Mouse (Mus musculus) thymus, adult 18-20 months (tissue): ENCODE results near the gene Sytl3.
"Not testable (repeated sequence)": the region's sequence is repeated elsewhere in the genome, so short reads cannot be mapped to it uniquely, and the experiment has no call there.

Experiments
- DNase-seq, 2 experiments: peaks; one replicate each; pipeline ENCODE4 v3.0.0; 2022; ENCODE audit warnings: mixed read lengths in 2 of 2

Sytl3 gene

DNA sequence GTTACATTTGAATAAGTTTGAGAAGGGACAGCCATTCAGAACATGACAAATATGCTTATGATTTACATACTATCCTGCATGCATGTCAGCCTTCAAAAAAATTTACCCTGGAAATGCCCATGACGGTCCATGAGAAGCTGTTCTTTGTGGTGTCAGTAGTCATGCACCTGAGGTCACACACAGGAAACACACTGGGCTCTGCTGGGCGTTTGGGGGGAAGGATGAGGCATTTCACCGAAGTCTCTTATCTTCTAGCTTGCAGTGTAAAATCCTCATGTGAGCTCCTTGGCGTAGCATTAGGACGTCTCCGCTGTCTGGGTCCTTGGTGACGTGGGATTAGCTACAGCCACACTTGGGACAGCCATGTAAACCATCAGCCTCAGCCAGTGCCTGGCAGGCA is at the start of gene Sytl3:
Gene Sytl3, plus strand, starts transcription at position 293 of the 400 bp plus-strand sequence.
- DNase-seq = peak; percentile 66 to 82

DNA sequence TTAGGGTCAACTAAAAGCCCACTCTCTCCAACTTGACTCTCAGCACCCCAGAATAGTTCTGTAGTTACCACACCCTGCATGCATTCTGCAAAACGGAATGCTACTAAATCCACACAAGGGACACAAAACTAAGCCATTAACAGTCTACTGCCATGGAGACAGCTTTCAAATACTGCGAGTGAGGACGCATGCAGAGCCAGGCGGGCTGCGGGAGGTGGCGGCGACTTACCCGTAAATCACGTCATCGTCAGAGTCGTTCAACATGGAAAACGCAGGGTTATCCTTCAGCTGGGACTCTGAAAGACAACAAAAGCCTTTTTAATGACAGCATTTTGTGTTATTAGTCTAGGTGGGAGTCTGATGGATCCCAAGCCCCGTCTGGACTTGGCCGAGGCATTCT is 45.4 kb upstream of the Sytl3 start:
- DNase-seq = not testable (repeated sequence)

DNA sequence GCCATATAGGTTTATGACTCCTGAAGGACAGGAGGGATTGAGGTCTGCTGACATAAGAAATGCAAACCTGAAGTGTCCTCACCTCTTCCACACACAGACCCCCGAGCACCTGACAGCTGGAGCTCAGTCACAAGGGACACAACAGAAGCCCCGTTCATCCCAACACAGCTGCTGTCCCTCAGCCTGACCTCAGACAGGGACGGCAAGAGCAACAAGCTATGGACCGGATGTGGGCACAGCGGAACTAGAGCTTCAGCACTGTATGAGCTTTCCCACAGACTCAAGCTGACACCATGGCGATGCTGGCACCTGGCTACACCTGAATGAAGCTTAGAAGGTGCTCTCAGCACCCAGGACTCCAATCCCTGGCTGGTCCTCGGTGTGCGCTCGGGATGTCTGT is 44.6 kb upstream of the Sytl3 start:
- DNase-seq = not testable (repeated sequence)

DNA sequence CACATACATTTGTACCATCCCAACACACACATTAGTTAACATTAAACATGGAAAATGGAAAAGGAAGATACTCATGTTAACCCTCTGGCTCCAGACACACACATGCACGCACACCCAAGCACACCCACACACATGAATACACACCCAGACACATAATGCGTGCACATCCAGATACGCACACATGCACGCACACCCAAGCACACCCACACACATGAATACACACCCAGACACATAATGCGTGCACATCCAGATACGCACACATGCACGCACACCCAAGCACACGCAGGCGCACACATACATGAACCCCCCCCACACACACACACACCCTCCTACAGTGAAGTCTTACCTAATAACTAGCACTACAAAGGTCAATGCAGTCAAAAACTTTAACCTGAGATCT is 42.2 kb upstream of the Sytl3 start:
- DNase-seq = not testable (repeated sequence)

DNA sequence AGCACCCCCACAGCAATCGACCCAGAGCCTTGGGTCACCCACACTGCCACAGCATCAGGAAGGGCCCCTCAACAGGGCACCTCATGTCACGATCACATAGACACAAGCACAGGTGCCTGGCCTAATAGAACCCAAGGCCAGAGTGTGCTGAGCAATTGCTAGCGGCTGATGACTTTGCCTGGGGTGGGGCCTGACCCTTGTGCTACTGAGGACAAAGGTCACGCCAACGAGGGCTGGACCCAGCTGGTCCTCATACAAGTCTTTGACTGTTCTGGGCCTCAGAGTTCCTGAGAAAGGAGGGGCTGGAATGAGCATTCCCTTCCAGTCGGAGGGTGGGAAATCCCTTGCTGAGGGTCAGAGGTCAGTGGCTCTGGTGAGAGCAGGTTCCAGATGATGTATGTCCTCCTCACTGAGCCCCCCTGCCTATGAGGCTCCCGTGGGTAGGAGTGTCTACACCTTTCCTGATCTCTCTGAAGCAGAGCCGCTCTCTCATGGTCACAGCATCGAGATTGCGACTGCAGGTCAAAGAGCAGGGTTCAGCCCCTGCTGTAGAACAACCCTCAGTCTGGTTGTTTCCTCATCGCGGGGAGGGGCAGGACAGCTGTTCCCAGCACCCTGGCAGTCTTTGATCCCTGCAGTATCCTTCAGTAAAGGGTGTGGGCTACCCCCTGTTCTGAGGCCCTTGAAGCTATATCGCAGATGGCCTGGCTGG is 41.0 kb upstream of the Sytl3 start:
- not testable (repeated sequence) for DNase-seq

DNA sequence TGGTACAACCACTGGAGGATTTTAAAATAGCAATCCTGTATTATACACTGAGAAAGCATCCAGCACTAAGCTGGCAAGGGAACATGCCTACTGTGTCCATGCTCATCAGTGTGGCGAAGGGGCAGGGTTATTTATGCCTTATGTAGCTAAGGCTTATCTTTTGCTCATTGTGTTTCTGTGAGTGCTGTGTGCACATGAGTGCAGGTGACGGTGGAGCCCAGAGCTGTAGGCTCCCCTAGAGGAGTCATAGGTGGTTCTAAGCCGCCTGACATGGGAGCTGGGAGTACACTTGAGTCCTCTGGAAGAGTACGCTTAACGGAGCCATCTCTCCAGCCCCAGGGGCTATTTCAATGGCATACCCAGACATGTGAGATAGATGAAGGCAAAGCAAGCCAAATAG is 39.6 kb upstream of the Sytl3 start:
- DNase-seq = not testable (repeated sequence)

DNA sequence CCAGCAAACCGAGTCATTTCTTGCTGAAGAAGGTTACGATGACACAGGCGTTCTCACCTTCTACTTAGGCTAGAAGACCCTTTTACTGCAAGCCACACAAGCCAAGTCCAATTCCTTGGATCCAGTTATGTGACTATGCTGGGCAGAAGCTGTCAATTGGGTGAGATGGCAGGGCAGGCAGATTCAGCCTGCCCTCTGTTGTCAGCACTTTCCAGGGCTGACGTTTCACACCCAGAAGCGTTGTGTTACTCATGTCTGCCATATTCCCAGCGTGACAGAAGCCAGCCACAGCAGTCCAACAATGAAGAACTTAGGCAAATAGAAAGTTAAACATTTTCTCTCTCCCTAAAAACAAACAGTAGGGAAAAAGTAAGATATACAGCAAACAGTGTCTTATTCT is 38.9 kb upstream of the Sytl3 start:
- not testable (repeated sequence) for DNase-seq

DNA sequence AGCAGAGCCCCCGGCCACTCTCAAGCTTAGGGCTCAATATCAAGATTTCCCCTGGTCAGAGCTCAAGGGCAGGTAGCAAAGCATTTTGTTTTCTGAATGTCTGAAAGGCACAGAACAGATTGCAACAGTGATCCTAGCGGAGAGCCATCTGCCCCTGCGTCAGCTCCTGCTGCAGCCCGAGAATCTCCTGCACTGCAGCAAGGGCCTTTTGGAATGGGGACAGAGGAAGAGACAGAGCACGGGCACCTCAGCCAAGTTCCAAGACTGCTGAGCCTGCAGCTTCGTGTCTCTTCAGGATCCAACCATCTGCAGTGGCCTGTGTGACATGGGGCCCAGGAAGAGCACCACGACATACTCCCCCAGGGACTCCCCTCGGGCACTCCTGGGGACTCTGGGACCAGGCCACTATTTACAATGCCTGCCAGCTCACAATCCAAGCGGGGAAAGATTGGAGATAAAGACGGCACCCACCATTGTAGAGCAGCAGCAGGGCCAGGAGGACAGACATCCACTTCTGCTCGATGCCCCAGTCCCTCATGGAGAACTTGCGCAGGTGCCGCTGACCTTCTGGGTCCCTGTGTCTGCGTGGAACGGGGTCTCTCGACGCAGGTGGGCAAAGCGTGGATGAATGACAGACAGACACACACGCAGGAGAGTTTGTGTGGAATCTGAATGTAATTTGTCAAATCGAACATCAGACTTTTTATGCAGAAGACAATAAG is 38.0 kb upstream of the Sytl3 start:
- not testable (repeated sequence) for DNase-seq

DNA sequence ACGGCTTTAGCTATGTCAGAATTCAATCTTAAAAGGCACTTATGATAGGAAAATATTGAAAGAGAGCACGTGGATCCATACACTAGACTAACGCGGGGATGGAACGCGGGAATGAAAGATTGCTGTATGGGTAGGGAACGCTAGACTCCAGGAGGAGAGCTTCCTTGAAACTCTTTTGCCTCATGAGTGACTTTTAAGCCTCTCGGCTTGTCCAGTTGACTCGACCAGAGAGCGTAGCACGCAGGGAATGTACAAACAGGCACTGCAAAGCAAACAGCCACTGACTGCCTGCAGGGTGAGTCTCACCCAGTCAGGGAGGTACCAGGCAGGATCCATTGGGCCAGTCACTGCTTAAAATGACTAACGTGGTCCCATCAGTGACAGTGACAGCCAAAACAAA is 36.9 kb upstream of the Sytl3 start:
- not testable (repeated sequence) for DNase-seq

DNA sequence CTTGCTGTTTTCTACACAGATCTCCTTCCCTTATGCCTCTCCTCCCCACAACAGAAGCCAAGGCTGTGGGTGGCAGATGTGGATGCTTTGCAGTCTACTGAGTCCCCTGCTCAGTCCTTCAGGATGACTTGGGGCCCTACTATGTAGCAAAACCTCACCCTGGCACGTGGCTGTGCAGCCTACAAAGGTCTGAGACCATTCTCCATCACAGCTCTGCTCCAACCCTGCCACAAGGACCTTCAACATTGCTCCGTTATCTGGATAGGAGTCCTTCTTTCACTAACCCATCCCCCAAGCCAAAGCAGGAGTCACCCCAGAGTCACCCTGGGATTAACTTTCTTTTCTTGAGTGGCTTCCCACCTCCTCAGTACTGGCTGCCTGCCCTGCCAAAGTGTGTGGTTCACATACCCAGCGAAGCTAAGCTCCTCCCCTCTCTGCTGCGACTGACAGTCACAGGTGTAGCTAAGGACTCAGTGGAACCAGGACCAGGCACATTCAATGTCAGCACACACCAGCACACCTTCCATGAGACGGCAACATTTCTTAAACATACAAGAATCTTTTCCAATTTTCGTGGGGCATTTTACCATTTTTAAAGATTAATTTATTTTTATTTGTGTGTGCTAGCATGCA is 33.9 kb upstream of the Sytl3 start:
- not testable (repeated sequence) for DNase-seq

DNA sequence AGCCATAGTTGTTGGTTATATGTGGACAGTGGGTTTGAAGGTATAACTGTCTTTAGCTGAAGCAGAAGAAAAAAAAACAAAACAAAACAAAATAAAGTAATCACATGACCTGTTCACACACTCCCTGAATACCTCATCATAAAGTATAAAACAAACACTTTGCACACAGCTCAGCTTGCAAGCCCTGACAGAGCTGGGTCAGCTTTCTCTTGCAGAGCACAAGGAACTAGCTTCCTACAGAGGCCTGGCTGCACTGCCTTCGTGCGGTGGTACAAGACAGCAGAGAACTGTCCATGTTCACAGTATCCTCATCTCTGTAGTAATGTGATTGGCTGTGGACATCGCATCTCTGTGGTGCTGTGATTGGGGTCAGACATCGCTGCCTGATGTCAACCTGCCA is 28.5 kb upstream of the Sytl3 start:
- DNase-seq = not testable (repeated sequence)

DNA sequence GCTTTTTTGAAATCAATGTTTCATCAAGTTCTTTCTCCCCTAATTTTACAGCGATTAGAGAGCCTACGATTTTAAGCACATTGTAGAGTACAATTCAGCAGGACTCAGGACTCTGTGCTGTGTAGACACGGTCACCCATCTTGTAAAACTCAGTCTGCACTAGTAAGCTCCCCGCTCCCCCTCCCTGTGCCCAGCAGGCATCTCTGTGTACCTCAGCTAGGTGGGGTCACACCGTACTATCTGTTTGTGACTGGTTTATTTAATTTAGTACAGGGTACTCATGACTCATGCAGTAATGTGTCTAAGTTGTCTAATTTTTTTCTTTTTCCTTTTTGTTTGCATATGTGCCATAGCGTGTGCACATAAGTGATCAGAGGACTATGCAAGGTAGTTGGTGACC is 26.0 kb upstream of the Sytl3 start:
- DNase-seq = not testable (repeated sequence)

DNA sequence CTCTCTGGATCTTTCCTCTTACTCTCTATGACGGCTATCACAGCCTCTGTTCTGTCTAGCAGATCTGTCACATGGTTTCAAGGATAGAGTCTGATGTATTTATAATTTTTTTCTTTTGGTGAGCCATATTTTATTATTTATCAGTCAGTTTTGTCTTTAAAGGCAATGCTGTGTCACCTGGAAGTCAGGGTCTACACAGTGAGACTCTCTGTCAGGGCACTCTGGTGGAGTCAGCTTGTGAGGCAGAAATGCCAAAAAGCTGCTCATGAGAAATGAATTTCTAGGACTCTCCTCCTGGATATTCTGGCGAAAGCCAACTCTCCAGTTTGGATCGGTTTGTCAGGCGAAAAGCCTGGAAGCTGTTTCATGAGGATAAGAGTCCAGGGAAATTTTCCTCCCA is 23.1 kb upstream of the Sytl3 start:
- not testable (repeated sequence) for DNase-seq

DNA sequence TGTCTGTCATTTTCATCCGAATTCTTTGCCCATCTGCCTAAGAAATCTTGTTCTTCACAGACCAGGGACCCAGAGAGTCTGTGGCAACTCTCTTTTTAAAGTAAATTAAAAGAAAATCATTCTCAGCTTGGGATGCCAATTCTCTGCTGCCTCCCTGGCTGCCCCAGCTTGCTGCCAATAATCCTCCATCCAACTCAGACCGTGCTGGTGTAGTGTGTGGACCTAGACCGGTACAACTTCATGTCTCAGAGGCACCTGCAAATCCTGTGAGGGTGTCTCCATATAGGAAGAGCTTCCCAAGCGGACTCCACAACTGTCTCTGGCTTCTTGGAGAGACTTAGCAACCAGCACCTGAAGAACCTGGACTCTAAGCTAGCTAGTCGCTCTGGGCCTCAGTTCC is 22.0 kb upstream of the Sytl3 start:
- DNase-seq = no peak

DNA sequence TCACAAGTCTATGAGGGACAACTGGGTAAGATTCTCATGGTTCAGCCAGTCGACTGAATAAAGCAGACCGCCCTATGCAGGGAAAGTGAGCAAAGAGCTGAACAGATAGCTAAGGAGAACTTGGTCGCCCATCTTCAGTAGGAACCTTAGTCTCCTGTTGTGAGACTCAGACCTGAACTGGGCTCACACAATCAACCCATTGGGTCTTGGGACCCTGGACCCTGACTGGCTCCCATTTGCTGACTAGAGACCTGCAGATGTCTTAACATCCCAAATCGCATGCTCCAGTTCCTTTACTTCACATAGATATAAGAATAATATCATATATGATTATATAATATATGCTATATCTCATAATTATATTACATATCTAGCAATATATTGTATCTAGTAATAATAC is 21.5 kb upstream of the Sytl3 start:
- DNase-seq = not testable (repeated sequence)

DNA sequence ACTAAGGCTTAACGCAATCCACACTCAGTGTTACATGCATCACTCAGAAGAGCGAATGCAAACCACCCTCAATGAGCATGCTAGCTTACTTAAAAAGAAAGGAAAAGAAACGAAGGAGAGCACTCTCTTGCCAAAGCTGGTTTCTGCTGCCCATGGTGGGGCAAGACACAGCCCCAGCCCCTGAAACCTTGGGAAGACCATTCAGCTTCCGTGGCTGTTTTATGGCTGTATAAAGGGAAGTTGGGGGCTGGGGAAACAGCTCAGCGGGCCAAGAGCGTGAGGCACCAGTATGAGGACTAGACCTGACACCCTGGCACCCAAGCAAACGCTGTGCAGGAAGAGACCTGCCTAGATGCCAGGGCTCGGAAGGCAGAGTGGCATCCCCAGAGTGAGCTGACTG is 20.4 kb upstream of the Sytl3 start:
- not testable (repeated sequence) for DNase-seq

DNA sequence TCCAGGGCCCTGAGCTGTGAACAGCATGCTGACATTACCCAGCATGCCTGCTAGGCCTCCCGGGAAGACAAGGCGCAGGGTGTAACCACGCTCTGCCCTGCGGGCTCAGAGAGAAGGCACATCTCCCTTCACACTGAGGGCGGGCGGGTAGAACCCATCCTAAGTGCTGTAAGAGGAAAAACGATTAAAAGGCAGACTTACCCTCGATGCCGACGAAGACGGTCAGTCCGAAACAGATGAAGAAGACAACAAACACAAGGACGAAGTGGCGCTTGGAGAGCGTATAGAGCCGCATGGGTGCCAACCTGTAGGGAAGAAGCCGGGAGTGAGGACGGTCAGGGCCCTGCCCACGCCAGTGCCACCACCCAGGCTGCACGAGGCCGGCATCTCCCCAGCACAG is 19.4 kb upstream of the Sytl3 start:
- DNase-seq = not testable (repeated sequence)

DNA sequence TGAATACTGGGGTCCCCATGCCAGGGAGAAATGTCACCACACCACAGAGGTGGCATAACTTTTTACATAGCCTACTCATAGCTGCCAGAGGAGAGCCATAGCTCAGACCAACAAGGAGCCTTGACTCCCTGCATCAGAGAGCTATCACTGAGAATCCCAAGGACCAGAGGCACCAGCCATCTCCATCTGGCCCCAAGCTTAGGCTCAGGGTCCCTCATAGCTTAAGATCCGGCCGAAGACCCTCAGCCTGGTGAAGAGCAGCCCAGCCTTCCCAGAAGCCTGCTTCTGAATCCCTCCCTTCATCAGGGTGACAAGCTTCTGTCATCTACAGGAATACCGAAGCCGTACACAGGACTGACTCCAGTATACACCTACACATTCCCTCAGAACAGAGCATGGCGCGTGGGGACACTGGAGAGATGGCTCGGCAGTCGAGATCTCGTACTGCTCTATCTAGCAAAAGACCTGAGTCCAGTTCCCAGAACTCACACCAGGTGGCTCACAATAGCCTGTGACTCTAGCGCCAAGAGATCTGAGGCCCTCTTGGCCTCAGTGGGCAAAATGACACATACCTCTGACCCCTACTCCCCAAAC is 18.8 kb upstream of the Sytl3 start:
- DNase-seq = not testable (repeated sequence)

DNA sequence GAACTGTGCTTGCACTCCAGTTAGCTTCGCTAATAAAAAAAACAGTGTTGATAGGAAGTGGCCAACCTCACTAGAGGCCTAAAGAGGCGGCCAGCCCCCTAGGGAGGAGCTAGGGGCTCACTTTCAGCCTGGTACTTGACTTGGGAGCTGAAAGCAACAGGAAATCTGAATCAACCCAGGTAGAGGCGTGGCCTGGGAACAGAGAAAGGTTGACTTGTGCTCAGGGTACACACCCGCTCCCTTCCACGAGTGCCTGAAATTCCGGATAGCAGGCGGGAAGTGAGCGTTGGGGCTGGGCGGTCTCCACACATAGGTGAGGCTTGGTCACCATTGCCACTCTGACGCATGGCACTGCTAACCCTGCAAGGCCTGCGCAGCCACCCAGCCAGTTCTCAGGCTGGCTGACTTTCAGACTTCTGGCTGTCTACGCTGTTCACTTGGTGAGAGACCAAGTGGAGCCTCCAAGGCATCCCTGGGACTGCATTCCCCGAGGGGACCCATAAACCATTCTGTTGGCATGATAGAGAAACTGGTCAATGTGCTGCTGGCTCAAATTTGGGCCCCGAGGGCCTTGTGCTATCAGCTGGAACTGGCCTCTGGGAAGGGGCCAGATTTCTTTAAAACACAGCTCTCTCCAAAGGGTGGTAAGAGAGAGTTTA is 18.0 kb upstream of the Sytl3 start:
- DNase-seq = not testable (repeated sequence)

DNA sequence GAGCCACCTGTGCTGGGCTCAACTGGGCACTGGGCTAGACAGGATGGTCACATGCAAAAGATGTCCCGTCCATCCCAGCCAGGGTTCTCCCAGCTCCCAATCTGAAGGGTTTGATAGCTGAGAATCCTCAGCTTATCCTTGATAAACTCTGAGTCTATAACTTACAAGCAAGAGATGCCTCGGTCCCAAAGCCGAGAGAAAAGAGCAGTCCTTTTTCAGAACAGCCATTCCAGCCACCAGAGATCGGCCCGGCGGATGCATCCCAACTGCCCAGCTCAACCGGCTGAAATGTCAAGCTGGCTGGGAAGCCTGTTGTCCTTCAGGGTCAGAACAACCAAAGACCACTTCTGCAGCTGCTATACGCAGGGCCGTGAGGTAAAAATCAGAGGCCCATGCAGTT is 14.7 kb upstream of the Sytl3 start:
- not testable (repeated sequence) for DNase-seq

DNA sequence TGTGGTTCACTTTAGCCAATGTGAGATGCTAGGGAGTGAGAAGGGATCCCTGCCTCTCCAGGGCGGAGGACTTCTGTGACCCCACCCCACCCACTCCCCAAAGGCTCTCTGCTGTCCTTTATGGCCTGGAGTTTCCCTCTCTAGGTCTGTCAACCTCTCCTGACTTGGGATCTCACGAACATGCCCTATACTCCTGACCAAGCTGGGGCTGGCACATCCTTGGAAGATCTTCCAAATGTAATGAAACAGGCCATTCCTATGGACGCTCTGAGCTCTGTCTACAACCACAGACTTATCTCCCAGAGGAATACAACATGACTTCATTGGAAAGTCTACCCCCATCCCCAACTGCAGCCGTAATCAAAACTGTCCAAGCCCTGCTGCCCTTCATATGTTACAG is 14.2 kb upstream of the Sytl3 start:
- DNase-seq = not testable (repeated sequence)

DNA sequence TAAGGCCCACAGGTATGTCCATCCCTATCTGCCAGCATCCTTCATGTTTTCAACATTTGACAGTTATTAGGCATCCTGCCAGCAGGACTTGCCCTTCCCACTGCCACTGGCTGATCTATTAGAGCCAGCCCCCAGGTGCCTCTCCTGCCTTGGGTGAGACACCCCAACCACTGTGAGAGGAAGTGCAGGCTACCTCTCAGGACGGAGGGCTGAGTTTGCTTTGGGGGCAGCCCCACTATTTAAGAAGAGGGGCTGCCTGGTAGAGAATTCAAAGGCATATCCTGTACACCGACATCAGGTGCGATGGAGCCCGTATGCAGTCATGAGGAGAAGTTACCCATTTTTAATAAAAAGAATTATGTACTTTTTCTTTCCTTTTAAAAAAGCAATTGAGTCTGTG is 13.2 kb upstream of the Sytl3 start:
- DNase-seq = not testable (repeated sequence)

DNA sequence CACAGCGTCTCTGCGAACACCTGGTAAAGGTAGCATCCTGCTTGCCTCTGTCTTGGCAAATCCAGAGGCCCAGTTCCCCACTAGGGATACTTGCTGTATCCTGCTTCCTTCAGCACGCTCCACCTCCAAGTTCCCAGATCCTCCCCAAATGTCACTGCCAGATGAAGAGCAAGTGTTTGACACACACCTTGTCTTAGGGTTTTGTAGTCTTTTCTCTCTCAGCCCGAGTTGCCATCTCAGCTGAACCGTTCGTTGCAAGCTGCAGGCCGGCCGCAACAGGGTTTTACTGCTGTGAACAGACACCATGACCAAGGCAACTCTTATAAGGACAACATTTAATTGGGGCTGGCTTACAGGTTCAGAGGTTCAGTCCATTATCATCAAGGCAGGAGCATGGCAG is 12.1 kb upstream of the Sytl3 start:
- DNase-seq = not testable (repeated sequence)
